Mouse (Mus musculus) neural tube, postnatal 0 days (tissue): ENCODE data around the gene 2310057N15Rik. TPM values are rescaled to one million over a fixed set of nuclear protein-coding genes. Genes with fewer than 3 reads are reported as not detected.

Experiments used
- polyA plus RNA-seq: library from polyadenylated mRNA; unstranded; fragments of >200 nt; fragmentation: Nextera tagmentation; extraction: Ambion mirVana; gene quantifications from 2 replicates; pipeline ENCODE4 v1.2.1, GENCODE M21; 2015

Gene 2310057N15Rik
- not detected in 2 replicates for polyA plus RNA-seq

DNA sequence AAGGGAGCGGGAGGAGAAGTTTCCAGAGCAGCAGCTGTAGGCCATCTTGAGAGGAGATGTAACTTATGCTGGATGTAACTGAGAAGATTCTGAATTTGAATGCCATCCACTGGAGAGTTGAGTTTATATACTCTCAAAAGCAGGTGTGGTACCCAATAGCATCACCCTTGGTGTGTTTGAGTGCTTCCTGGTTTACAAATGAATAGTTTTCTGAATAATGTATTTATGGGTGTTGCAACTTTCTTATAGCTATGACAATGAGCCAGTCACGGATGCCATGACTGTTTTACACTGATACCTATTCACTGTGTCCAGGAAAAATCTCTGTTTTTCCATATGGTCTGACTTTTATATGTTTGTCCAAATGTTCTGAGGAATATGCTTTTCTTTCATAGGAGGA, at the start of gene 2310057N15Rik:
Gene 2310057N15Rik (minus strand): TSS at position 101 of the 400 bp plus-strand sequence.

DNA sequence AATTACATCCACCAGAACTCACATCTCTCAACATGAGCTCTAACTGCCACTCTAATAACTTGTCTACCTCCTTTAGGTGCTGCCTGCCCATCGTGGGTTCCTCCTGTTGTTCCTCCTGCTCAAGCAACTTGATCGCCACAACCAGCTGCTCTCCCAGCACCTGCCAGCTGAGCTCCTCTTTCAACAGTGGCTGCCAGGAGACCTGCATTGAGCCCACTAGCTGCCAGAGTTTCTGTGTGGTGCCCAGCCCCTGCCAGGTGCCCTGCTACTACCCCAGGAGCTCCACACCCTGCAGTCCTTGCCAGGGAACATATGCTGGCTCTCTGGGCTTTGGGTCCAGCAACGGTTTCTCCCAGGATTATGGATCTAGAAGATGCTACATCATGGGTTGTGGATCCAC, 46.1 kb upstream of the 2310057N15Rik start, which contains the start of gene Krtap15:
Gene Krtap15 (plus strand): TSS at position 150 of the 400 bp plus-strand sequence.

DNA sequence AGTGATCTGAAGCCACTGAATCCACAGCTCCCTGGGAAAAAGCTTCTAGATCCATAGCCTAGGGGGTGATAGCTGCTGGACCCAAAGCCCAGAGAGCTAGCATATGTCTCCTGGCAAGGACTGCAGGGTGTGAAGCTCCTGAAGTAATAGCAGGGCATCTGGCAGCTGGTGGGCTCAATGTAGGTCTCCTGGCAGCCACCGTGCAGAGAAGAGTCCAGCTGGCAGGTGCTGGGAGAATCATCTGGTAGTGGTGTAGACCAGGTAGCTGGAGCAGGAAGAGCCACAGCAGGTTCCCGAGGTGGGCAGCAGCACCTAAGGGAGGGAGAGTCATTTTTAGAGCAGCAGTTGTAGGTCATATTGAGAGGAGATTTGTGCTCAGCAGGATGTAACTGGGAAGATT, 37.8 kb upstream of the 2310057N15Rik start, which contains the start of gene Gm20741:
Gene Gm20741 (minus strand): TSS at position 394 of the 400 bp plus-strand sequence.

DNA sequence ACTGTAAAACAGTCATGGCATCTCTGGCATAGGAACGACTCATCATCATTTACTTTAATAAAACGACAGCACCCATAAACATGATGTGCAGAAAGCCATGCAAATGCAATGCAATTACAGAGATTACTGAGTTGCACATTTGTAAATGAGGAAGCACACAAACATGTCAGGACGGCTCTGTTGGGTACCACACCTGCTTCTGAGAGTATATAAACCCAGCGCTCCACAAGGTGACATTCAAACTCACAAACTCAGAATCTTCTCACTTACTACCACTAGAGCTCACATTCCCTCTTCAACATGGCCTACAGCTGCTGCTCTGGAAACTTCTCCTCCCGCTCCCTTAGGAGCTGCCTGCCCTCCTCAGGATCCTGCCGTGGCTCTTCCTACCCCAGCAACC, 3.6 kb upstream of the 2310057N15Rik start, which contains the start of gene Gm5965:
Gene Gm5965 (plus strand): TSS at position 301 of the 400 bp plus-strand sequence.

DNA sequence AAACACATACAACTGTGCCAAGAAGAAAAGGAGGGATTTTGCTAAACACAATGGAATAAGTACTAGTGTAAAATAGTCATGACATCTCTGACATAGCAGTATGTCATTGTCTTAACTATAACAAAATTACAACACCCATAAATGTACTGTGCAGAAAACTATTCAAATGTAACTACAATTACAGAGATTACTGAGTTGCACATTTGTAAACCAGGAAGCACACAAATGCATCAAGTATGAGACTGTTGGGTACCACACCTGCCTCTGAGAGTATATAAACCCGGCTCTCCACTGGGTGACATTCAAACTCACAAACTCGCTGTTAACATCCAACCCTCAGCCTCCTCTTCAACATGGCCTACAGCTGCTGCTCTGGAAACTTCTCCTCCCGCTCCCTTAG, 15.5 kb downstream of the 2310057N15Rik start, which contains the start of gene 2310034C09Rik:
Gene 2310034C09Rik (plus strand): TSS at position 301 of the 400 bp plus-strand sequence.

DNA sequence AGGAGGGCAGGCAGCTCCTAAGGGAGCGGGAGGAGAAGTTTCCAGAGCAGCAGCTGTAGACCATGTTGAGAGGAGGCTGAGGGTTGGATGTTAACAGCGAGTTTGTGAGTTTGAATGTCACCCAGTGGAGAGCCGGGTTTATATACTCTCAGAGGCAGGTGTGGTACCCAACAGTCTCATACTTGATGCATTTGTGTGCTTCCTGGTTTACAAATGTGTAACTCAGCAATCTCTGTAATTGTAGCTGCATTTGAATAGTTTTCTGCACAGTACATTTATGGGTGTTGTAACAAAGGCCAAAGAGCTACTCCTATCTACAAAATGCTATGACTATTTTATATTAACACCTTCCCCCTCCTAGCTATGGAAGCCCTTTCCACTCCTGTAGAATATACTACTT, 22.5 kb downstream of the 2310057N15Rik start, which contains the start of gene Krtap13:
Gene Krtap13 (minus strand): TSS at position 101 of the 400 bp plus-strand sequence.

DNA sequence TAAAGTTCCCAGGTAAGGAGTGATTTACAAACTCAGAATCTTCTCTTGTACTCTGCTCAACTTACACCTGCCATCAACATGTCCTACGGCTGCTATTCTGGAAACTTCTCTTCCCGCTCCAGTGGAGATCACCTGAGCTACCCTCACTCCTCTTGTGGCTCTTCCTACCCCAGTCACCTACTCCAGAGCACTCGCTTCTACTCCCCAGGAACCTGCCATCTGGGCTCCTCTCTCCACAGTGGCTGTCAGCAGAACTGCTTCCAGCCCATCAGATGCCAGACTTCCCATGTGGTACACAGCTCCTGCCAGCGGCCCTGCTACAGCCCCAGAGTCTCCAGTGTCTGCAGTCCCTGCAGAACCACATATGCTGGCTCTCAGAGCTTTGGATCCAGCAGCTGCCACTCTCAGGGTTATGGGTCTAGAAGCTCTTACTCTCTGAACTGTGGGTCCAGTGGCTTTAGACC, 45.2 kb downstream of the 2310057N15Rik start, which contains the start of gene Krtap13-1:
Gene Krtap13-1 (plus strand): TSS at position 51 of the 464 bp plus-strand sequence.

Other genes starting within 250 kb of the 2310057N15Rik start
- 0.06 TPM in 1 of 2 replicates, not detected in the other for gene Cldn8, start 211.0 kb downstream of the 2310057N15Rik start, polyA plus RNA-seq
- gene Krtap24-1, start 161.9 kb downstream of the 2310057N15Rik start, polyA plus RNA-seq, result not detected in 2 replicates
- gene 2310079G19Rik, start 146.5 kb downstream of the 2310057N15Rik start, polyA plus RNA-seq, result not detected in 2 replicates
- not detected in 2 replicates for gene Krtap26-1, start 126.4 kb downstream of the 2310057N15Rik start, polyA plus RNA-seq
- not detected in 2 replicates for gene Krtap27-1, start 102.5 kb downstream of the 2310057N15Rik start, polyA plus RNA-seq
- not detected in 2 replicates for gene 2310061N02Rik, start 66.2 kb downstream of the 2310057N15Rik start, polyA plus RNA-seq
- not detected in 2 replicates for gene Krtap13-1, start 45.3 kb downstream of the 2310057N15Rik start, polyA plus RNA-seq
- not detected in 2 replicates for gene Krtap13, start 22.6 kb downstream of the 2310057N15Rik start, polyA plus RNA-seq
- gene 2310034C09Rik, start 15.4 kb downstream of the 2310057N15Rik start, polyA plus RNA-seq, result not detected in 2 replicates
- gene Gm5965, start 3.7 kb upstream of the 2310057N15Rik start, polyA plus RNA-seq, result not detected in 2 replicates
- not detected in 2 replicates for gene Gm20741, start 38.0 kb upstream of the 2310057N15Rik start, polyA plus RNA-seq
- gene Krtap15, start 46.0 kb upstream of the 2310057N15Rik start, polyA plus RNA-seq, result not detected in 2 replicates
- not detected in 2 replicates for gene Krtap14, start 51.9 kb upstream of the 2310057N15Rik start, polyA plus RNA-seq
- gene Krtap19-1, start 95.2 kb upstream of the 2310057N15Rik start, polyA plus RNA-seq, result not detected in 2 replicates
- gene Krtap19-2, start 100.1 kb upstream of the 2310057N15Rik start, polyA plus RNA-seq, result not detected in 2 replicates
- gene Krtap19-3, start 103.8 kb upstream of the 2310057N15Rik start, polyA plus RNA-seq, result not detected in 2 replicates
- not detected in 2 replicates for gene Krtap19-4, start 110.9 kb upstream of the 2310057N15Rik start, polyA plus RNA-seq
- not detected in 2 replicates for gene Krtap19-5, start 122.3 kb upstream of the 2310057N15Rik start, polyA plus RNA-seq
- gene Krtap19-9b, start 158.1 kb upstream of the 2310057N15Rik start, polyA plus RNA-seq, result not detected in 2 replicates
- gene Krtap16-3, start 188.7 kb upstream of the 2310057N15Rik start, polyA plus RNA-seq, result not detected in 2 replicates
- not detected in 2 replicates for gene Krtap22-2, start 236.6 kb upstream of the 2310057N15Rik start, polyA plus RNA-seq
- not detected in 2 replicates for gene Gm10229, start 241.1 kb upstream of the 2310057N15Rik start, polyA plus RNA-seq